Mouse (Mus musculus) E14TG2a.4 (cell line): Measurements from ENCODE around the gene Htr6.

ENCODE experiments used
- H3K27me3 ChIP-seq: 2 replicates; pipeline ENCODE4 v1.6.1; 2014; ENCODE audit warnings: low read length, control low read depth; ENCODE audit not compliant: insufficient read depth
- H3K36me3 ChIP-seq: 2 replicates; pipeline ENCODE4 v1.6.1; 2014; ENCODE audit warnings: low read length, control low read depth; ENCODE audit not compliant: insufficient read depth
- H3K4me1 ChIP-seq: replicated peaks from 2 replicates; pipeline ENCODE4 v1.6.1; 2014; ENCODE audit warnings: low read depth, low read length, control low read depth
- H3K4me3 ChIP-seq: replicated peaks from 2 replicates; pipeline ENCODE4 v1.5.1; 2014; ENCODE audit warnings: mild to moderate bottlenecking, low read length
- H3K9me3 ChIP-seq: 2 replicates; pipeline ENCODE4 v1.6.1; 2014; ENCODE audit warnings: low read length, control low read depth
- CTCF ChIP-seq: conservative IDR thresholded peaks from 2 replicates; pipeline ENCODE4 v1.5.1; 2014; ENCODE audit warnings: low read length
- NANOG ChIP-seq: IDR thresholded peaks from 2 replicates; pipeline ENCODE4 v1.6.1; 2014; ENCODE audit warnings: borderline replicate concordance, low read length, mixed read lengths
- POU5F1 ChIP-seq: IDR thresholded peaks from 2 replicates; pipeline ENCODE4 v1.6.1; 2014; ENCODE audit warnings: low read length, borderline replicate concordance

Htr6 gene

GRCm38 (mm10) chr4:139091478-139092355 is 16.3 kb upstream of the Htr6 start:
- peaks cover 95% of the 10 kb centered on the region for H3K27me3 ChIP-seq
- peak overlapping the region; percentile 76 for H3K4me3 ChIP-seq

GRCm38 (mm10) chr4:139091066-139091465 is 15.7 kb upstream of the Htr6 start:
- Histone ChIP-seq H3K9me3 (peaks cover 7% of the 10 kb centered on the region; the same call in 1 of the 2 replicates), H3K4me3 (no peak overlapping the region), H3K36me3 (no peaks in the 10 kb centered on the region), H3K27me3 (peaks cover 89% of the 10 kb centered on the region), H3K4me1 (peaks cover 39% of the 10 kb centered on the region)
- TF ChIP-seq POU5F1 (no peak), CTCF (no peak), NANOG (no peak)

More at GRCm38 (mm10) chr4:139091478-139092355, 16.3 kb upstream of the Htr6 start:
- TF ChIP-seq POU5F1, result no peak
- no peak for TF ChIP-seq NANOG
- no peak for TF ChIP-seq CTCF
- Histone ChIP-seq H3K9me3 (peaks cover 7% of the 10 kb centered on the region; the same call in 1 of the 2 replicates), H3K4me1 (peaks cover 39% of the 10 kb centered on the region), H3K36me3 (no peaks in the 10 kb centered on the region)

- TF ChIP-seq POU5F1 (no peak), NANOG (no peak), CTCF (no peak)
- Histone ChIP-seq H3K36me3 (no peaks in the 10 kb centered on the region), H3K4me3 (no peak overlapping the region), H3K27me3 (peaks cover 86% of the 10 kb centered on the region), H3K9me3 (peaks cover 7% of the 10 kb centered on the region; the same call in 1 of the 2 replicates), H3K4me1 (peaks cover 39% of the 10 kb centered on the region)
These were observed 15.1 kb upstream of the Htr6 start for GRCm38 (mm10) chr4:139090303-139090940.

GRCm38 (mm10) chr4:139088982-139089671 is 13.8 kb upstream of the Htr6 start:
- H3K4me1 ChIP-seq, result peaks cover 44% of the 10 kb centered on the region
- no peaks in the 10 kb centered on the region for H3K9me3 ChIP-seq
- H3K4me3 ChIP-seq, result no peak overlapping the region
- peaks cover 86% of the 10 kb centered on the region for H3K27me3 ChIP-seq
- TF ChIP-seq NANOG (no peak), POU5F1 (no peak), CTCF (no peak)
- no peaks in the 10 kb centered on the region for H3K36me3 ChIP-seq

- H3K4me1 ChIP-seq, result peaks cover 46% of the 10 kb centered on the region
- TF ChIP-seq POU5F1 (no peak), CTCF (no peak), NANOG (no peak)
These were observed 11.6 kb upstream of the Htr6 start for GRCm38 (mm10) chr4:139086984-139087383.

GRCm38 (mm10) chr4:139086037-139086436 is 10.7 kb upstream of the Htr6 start:
- Histone ChIP-seq H3K36me3 (no peaks in the 10 kb centered on the region), H3K4me1 (peaks cover 37% of the 10 kb centered on the region), H3K9me3 (no peaks in the 10 kb centered on the region), H3K4me3 (no peak overlapping the region), H3K27me3 (peaks cover 86% of the 10 kb centered on the region)
- no peak for TF ChIP-seq POU5F1
- peak; percentile 56 for TF ChIP-seq CTCF

More at GRCm38 (mm10) chr4:139086984-139087383, 11.6 kb upstream of the Htr6 start:
- no peak overlapping the region for H3K4me3 ChIP-seq
- peaks cover 86% of the 10 kb centered on the region for H3K27me3 ChIP-seq
- no peaks in the 10 kb centered on the region for H3K36me3 ChIP-seq
- H3K9me3 ChIP-seq, result no peaks in the 10 kb centered on the region

GRCm38 (mm10) chr4:139085337-139085736 is 10.0 kb upstream of the Htr6 start:
- H3K27me3 ChIP-seq, result peaks cover 79% of the 10 kb centered on the region
- peaks cover 30% of the 10 kb centered on the region for H3K4me1 ChIP-seq
- H3K9me3 ChIP-seq, result no peaks in the 10 kb centered on the region
- H3K4me3 ChIP-seq, result no peak overlapping the region
- no peak for TF ChIP-seq POU5F1
- no peak for TF ChIP-seq NANOG
- no peaks in the 10 kb centered on the region for H3K36me3 ChIP-seq

- peaks cover 59% of the 10 kb centered on the region for H3K27me3 ChIP-seq
- TF ChIP-seq CTCF (no peak), POU5F1 (no peak), NANOG (no peak)
These were observed 7.6 kb upstream of the Htr6 start for GRCm38 (mm10) chr4:139082790-139083564.

More at GRCm38 (mm10) chr4:139082790-139083564, 7.6 kb upstream of the Htr6 start:
- peaks cover 22% of the 10 kb centered on the region for H3K4me1 ChIP-seq
- H3K4me3 ChIP-seq, result no peak overlapping the region
- no peaks in the 10 kb centered on the region for H3K9me3 ChIP-seq
- H3K36me3 ChIP-seq, result no peaks in the 10 kb centered on the region
